Mouse (Mus musculus) cerebellum, postnatal 4 days (tissue): ENCODE measurements at regions not wholly inside any gene's neighbourhood (a gene's known extent, or its start where the extent isn't known, plus 50 kb on each side); places are given as distances from the start of the nearest gene placed in this dataset.

Experiments used
- DNase-seq, 2 experiments: peaks; one replicate each; pipeline ENCODE4 v3.0.0; 2022; ENCODE audit warnings: low spot score in 2 of 2, mixed read lengths in 1 of 2

DNA sequence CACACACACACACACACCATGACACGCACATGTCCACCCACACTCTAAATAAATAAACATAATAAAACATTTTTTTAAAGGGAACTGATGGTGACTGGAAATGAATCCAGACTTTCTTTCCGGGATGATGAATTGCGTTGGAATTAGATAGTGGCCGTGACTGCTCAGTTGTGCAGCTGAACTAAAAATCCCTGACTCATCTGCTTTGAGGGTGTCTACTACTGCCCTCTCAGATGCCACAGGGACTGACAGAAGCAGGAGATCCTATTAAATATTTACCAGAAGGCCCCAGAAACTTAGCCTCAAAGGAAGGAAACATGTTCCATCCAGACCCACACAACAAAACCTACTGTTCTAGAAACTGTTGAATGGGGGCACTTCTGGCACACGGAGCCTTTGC, 65.7 kb downstream of the Polr2m start:
- DNase-seq, result no peak

DNA sequence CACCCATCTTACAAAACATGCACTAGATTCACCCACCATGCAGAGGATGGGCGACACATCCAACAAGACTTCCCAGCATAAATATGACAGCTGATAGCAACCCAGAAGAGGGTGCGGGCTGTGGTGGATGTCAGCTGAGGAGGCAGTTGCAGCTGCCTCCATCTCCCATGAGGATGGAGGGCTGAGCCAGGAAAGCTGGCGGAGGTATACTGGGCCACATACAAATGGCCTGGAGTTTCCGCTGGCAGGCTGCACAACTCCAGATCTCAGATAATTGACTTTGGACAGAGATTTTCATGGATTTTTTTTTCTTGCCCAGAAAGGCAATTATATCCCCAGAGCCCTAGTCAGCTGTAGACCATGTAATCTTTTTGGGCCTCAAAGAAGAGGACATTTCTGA, 67.2 kb downstream of the Polr2m start:
- DNase-seq, result no peak

DNA sequence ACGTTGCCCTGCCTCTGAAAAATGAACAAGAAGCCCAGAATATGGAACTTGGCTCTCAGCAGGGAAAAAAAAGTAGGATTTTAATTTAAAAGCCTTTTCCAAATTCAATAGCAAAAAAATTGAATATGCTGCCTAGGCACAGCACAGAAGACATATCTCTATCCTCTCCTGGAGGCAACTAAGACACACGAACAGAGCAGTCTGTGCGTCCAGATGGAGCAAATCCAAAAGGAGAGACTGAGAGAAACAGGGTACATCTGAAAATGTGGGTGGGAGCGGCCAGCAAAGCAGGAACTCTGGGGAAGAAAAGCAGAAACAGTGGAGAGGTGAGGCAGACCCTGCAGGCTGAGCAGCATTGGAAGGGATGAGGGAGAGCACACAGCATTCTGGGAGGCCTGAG, 68.5 kb downstream of the Polr2m start:
- DNase-seq, result no peak

DNA sequence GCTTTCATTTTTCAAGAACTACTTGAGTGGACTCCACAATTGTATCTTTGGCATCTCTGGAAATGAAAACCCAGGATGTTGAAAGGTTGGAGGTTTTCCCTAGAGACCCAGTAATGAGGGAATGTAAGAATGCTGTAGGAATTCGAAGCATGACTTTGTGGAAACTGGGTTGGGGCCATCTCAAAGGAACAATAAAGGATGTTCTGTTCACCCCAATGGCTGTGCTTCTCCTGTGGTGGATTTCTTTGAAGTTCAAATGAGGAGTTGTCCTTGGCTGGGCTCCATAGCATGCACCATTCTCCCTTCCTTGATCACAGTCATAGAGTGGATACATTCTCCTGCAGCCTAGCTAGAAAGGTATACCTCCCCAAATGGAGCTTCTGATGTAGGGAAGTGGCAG, 74.6 kb downstream of the Polr2m start:
- no peak for DNase-seq

DNA sequence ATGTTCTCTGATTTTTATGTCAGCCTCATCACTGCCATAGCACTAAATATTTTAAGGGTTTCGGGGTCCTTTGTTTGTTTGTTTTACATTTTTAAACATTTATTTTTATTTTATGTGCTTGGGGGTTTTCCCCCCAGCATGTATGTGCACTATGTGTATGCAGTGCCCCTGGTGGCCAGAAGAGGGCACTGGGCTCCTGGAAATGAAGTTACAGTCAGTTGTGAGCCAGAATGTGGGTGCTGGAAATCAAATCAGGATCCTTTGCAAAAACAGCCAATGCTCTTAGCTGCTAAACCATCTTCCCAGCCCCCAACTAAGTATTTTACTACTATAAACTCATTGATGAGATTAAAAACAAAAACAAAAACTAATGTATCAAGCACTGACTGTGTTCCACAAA, 75.8 kb downstream of the Polr2m start:
- no peak for DNase-seq

DNA sequence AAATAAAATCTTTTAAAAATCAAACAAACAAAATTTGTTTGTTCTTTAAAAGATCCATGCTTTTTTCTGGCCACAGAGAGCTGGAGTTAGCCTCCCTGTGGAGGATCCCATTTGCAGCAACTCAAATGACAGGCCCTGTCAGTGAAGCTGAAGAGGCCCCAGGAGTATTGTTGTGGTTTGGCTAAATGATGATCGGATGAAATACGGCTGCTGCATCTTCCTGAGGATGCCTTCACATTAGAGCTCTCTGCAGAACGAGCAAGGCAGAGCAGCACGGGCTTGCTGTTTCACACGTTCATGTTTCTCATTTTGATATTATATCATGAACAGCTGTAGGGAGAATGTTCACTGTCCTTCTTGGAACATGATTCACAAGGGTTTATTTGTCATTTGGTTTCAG, 76.8 kb downstream of the Polr2m start:
- DNase-seq, result no peak

DNA sequence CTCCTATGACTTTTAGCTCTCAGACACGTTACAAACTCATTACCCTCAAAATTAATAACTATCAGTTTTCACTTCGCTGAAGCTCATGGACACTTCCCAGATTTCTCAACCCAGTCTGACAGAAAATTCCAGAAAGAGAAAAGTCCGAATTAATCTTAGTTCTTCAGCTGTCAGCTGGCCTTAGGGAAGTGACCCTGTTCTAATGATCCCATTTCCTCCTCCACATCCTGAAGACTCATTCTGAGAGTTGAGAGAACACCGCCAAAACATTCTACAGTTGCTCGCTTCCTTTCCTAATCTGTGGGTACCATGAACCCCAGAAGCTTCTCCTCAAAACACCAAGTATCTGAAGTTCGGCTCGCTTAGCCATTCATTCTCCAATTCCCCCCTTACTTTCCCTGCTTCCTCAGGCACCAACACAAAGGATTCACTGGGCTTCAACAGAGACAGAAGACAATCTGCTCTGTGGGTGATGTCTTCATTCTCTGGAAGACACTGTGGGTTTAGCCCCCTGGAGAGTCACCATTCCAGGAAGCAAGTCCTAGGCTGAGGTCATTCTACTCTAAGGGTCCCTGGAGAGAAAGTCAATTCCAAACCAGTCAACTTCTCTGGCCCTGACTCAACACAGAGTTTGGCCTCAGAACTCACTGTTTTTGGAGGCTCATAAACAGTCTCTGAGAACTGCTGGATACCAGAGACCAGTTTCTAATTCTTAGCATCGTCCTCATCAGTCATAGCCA, 81.2 kb downstream of the Polr2m start:
- no peak for DNase-seq

DNA sequence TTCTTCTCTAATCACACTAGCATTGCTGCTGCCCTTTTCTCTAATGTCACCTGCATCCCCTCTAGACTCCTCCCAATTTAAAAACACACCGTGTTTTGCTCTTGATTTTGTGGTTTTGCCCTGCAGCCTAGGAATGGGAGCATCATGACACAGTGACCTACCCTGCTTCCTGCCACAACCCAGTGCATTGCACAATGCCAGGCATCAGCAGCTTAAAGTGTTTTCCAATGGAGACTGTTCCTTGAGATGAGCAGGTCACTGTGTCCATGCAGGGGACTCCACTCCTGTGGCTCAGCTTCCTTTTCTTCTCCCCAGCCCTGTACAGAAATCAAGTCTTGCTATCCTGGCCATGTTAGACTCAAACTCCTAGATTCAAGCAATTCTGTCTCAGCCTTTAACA, 84.1 kb downstream of the Polr2m start:
- DNase-seq, result no peak

DNA sequence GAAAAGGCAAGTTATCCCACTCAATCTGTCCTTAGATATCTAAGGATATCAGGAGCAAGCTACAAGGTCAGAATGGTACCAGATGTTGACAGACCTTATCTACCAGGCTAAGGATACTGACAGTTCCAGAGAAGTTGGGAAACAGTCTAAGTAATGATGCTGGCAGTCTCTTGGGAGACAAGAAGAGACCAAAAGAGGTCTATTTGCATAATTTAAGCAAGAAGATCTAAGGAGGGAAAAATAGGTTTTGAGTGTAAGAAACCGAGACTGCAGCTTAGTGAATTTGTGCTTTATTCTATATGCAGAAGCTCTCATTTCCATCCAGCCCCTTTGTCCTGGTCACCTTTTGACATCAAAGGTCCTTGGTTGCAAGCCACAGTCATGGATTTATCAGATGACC, 86.4 kb downstream of the Polr2m start:
- DNase-seq, result no peak

DNA sequence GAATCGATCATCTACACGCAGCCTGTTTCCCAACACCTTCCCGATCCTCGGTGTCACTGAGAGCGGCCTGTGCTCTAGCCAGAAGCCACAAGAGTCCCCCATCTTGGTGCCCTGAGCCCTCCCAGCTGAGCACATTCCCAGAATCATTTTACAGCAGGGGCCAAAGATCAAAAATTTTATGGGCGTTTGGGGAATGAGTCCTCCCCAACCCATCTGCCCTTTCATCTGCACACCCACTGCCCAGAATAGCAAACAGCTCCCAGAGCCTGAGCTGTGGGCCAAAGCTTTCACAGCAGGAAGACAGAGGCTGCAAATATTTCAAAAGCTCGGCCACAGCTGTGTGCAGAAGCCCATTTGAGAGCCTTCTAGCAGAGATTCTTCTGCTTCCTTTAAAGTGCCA, 89.0 kb downstream of the Polr2m start:
- DNase-seq, result no peak

DNA sequence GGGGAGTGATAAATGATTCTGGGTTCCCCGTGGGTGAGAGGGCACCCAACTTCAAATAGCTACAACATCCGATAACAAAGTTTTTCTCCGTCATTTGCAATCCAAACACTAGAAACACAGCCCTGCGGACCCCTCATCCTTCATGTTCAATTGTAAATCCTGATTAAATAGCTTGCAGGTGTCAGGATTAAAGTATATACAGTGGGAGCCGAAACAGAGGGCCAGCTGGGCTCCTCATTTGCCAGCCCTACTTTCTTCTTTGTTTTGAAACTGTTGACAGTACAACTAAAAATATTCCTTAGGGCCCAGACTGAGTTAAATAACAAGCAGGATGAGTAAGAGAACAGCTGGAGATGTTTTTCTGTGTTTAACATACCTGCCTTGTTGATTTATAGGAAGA, 95.5 kb downstream of the Polr2m start:
- no peak for DNase-seq

DNA sequence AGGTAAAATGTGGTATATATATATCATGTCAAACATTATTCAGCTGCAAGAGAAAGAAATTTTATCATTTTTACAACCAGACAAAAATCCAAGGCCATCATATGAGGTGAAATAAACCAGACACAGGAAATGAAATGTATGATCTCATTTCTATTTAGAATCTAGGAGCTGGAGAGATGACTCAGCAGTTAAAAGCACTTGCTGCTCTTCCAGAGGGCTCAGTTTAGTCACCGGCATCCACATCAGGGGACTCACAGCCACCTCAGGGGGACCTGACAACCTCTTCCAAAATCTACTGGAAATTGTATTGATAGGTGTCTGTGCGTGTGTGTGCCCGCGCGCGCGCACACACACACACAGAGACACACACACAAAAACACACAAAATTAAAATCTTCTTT, 98.3 kb downstream of the Polr2m start:
- no peak for DNase-seq

DNA sequence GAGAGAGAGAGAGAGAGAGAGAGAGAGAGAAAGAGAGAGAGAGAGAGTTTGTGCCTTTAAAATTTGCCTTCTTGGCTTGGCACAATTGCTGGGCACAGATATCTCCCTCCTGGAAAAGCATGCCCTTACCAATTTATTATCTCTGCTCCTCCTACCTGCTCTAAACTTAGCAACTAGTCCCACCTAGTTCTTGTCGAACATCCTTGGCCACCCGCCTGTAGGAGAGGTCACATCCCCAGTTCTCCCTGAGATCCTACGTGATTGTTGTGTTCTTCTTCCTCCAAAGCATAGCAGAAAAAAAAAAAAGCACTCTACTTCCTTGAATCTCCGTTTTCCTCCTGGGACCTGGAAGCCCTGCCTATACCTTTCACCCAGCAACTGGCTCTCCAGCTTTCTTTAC, 101.8 kb downstream of the Polr2m start:
- no peak for DNase-seq

DNA sequence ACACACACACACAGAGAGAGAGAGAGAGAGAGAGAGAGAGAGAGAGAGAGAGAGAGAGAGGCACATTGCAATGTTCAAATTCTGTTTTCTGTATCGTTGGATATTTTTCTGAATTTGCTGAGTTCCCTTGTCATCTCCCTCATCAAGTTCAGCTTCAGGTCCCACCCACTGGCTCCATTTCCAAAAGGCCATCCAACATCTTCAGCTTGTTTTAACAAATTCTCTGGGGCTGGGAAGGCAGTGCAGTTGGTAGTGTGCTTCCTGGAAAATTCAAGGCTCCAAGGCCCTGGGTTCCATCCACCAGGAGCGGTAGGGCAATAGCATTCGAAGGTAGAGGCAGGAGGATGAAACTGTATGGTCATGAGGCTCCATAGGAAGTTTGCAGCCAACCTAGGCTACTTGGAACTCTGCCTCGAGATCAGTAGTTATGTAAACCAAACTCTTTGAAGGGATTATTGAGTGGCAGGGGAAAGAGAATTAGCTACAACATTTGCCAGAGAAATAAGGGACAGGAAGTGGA, 105.9 kb downstream of the Polr2m start:
- DNase-seq, result no peak

DNA sequence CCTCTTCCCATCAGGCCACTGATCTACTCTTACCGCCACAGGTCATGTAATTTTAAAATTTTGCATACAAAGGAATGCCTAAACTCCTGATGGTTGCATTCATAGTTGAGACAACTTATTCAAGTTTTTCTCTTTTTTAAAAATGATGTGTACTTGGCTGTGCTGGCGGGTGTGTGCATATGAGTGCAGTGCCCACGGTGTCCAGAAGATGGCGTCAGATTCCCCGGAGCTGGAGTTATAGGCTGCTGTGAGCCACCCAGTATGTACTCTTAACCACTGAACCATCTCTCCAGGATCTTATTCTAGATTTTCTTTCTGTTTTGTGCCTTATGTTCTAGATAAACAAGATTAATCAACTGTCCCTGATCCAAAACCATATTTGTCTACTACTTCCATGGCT, 116.0 kb downstream of the Polr2m start:
- no peak for DNase-seq

DNA sequence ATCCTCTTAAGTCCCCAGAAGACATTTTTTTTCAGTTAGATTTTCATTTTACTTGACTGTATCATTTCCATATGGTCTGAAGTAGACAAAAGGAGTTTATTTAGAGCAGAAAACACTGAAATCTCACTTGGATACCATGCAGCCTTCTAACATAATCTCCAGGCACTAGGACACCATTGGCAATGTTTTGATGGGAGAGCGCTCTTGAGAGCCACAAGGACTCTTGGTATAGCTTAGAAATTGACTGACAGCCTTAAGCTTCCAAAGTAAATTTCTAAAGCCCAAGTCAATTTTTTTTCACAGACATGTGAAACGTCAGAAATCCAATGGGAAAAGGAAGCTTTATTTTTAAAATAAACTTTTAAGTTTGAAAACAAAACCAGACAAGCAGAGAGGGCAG, 116.5 kb downstream of the Polr2m start:
- no peak for DNase-seq

DNA sequence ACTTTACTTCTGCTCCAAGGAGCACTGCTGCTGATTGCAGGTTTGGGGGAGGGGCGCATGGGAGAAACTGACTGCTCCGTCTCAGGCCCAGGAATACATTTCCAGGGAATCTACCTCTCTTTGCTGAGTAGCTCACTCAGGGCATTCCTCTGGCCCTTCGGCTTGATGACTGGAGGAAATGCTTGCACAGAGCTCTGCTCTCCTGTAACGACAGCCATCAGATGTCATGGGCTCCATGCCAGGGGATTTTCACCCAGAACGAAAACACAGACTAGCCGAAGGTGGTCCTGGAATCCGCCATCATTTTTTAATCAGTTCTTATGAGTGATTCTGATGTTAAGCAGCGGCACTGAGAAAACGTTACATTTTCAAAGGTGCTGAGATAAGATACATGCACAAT, 119.2 kb downstream of the Polr2m start:
- peak in 1 of 2 experiments; percentile 6 for DNase-seq

DNA sequence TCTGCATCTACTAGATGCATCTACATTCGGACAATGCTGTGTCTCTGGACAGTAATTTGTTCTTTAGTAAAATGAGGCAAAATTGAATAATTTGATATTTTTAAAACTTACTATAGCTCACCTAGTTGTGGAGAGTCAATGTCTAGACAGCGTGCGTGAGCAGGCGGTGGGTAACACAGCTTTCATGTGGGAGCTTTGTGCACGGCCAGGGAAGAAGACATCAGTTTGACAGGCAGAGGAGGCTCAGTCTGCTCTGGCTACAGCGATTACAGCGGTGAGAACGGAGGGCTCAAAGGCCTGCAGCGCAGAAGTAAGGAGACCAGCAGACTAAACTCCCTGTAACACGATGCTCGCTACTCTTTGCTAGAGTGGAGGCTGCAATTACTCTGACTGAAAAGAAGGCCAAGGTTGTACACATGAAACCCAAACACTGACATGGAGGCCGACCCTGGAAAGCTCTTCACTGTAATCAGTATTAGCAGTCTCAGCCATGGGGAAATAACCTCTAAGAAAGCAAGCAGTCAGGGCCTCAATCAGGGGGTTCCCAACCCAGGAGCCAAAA, 120.5 kb downstream of the Polr2m start:
- DNase-seq, result no peak

DNA sequence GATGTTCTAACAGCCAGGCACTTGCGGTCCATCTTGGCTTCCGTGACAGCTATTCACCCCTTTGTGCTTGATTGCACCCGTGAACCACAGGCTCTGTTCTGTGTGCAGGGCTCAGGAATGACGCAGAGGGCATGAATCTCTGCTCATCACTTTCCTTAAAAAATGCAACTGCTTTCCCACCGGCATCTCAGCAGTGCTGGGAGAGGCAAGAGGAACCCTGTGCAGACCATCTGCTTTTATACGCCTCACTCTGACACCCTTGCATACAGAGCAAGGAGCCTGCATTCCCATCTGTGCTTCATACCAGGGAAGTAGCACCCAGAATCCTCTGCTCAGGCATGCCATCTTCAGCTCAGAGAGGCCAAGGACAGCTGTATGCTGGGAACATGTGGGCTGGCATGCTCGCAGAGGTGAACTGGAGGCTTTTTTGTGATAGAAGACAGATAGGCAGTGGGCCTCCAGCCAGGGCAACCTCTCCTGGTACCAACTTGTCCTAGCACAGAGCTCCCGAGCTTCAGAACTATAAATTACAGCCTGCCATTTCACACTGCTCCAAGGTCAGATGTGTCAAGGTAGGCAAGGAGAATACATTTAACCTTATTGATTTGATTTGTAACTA, 121.6 kb downstream of the Polr2m start:
- DNase-seq, result no peak

DNA sequence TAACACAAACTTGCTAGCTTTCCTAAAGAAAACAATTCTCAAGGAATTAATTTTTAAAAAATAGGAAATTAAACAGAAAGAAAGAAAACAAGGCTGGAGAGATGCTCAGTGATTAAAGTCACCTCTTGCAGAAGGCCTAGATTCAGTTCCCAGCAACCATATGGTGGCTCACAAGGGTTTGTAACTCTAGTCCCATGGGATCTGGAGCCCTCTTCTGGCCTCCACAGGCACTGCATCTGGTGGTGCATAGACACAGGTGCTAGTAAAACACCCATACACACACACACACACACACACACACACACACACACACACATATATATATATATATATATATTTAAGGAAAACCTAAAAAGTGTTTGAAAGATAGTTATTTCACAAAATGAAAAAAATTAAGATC, 123.3 kb downstream of the Polr2m start:
- DNase-seq, result no peak

DNA sequence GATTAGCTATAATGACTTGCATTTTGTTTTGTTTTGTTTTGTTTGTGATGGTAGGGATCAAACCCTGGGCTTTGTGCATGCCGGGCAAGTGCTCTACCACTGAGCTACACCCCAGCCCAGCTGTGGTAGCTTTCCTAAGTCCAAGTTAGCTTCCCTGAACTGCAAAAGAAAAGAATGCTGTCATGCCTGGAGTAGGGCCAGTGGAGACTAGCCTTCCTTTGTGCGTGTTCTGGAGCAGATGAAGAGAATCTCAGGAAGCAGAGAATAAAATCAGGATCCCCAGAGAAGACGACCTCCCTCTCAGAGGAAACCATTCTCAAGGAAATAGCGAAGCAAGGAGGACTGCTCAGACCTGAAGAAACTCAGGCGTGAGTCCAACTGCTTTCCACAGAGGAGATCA, 123.8 kb downstream of the Polr2m start:
- DNase-seq, result no peak

DNA sequence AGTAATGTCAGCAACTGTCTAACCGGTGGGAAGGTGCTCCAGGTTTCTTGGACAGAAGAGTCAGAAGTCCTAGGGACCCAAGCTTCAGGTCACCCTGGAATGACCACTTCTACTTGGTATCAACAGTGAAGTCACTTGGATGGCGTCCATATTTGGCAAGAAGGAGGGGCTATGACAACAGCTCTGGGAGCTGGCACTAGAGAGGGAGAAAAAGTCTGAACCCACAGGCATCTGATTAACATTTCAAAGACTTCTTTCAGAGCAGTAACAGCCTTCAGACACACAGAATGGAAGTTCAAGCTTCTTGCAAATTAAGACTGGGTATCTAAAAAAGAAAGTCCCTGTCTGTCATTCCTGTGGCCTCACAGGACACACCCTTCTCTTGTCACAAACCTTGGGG, 124.4 kb downstream of the Polr2m start:
- no peak for DNase-seq

DNA sequence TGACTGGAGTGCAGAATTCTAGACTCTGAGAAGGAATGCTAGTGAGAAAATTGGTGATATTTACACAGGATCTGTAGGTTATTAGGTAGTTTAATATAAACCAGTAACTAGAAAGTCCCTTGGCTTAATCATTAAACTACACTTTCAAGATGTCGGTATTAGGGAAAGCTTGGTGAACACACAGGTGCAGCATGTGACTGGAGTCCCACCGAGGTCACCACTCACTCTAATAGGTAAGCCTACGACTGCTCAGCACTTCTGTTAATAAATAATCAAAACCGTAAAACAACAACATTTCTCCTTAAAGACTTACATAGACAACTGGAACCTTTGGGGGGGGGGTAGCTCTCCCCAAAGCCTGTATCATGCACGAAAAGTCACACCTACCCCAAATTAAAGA, 125.1 kb downstream of the Polr2m start:
- DNase-seq, result no peak
